Comparison of ENCODE assay signal across 9 mouse cellular contexts in genomic region chr3:36530345-36530744, GRCm38 (mm10). TPM values are rescaled to one million over a fixed set of nuclear protein-coding genes. Genes with fewer than 3 reads are reported as not detected.
A peak's percentile ranks its signal among the peaks of the same experiment; 100 is the strongest.
DNase-seq lines count a peak whose midpoint lies in the region; ATAC-seq and TF ChIP-seq lines count a peak whose summit lies in the region.
"Had no signal": no experiment of that assay in that cellular context is flagged by ENCODE, and none has a peak within 500 bp of the region (broad histone marks: within the 10 kb centered on the region; RNA-seq: fewer than 3 reads in every experiment).

No protein-coding gene starts in this region.

- peaks cover 27% of the 10 kb centered on the region for H3K4me1 ChIP-seq in lung, embryonic 16.5 days (replicated peaks; ENCODE audit: control insufficient read depth, insufficient read depth, low read length)

- intact Hi-C loops in heart, postnatal 10 days (cut with DNase I) = no loop called here

- WGBS in lung, embryonic 16.5 days = 44% methylated on average over 6 of the region's 6 CpGs

- H3K27me3 ChIP-seq in lung, embryonic 16.5 days (ENCODE audit: control insufficient read depth, insufficient read depth, low read depth, low read length) = no peaks in the 10 kb centered on the region

- no peak overlapping the region for H3K4me2 ChIP-seq in lung, embryonic 16.5 days (ENCODE audit: low read depth, low read length)

- H3K27ac ChIP-seq in lung, embryonic 16.5 days (ENCODE audit: low read length) = no peak overlapping the region

- no peak overlapping the region for H3K9ac ChIP-seq in lung, embryonic 16.5 days (ENCODE audit: low read length)

- peak; percentile 60 for DNase-seq in 3T3-L1 (ENCODE audit: low read depth, low spot score)
- DNase-seq in brain, embryonic 14.5 days (ENCODE audit: low read depth) = peak; percentile 72
- peak; percentile 78 to 83 for DNase-seq in heart, postnatal 10 days
- no peak for DNase-seq in cerebellum, postnatal 4 days (ENCODE audit: low spot score in 2 of 2)
- DNase-seq in T-cell, adult 2 months (ENCODE audit: low spot score) = no peak
- DNase-seq: thymus, postnatal 4 days had no signal

- no peaks in the 10 kb centered on the region for H3K36me3 ChIP-seq in lung, embryonic 16.5 days (ENCODE audit: control insufficient read depth, insufficient read depth, low read length)

- TF ChIP-seq CTCF in brain, embryonic 14.5 days (IDR thresholded peaks at IDR 0.05; ENCODE audit: borderline replicate concordance, extremely low read depth, insufficient read depth, insufficient read length) = no peak

- no peak for TF ChIP-seq POLR2A in brain, embryonic 14.5 days (IDR thresholded peaks at IDR 0.05; ENCODE audit: borderline replicate concordance, extremely low read depth, insufficient read depth, insufficient read length, poor library complexity, severe bottlenecking)

- no peak overlapping the region for H3K4me3 ChIP-seq in lung, embryonic 16.5 days (ENCODE audit: low read length)

- H3K9me3 ChIP-seq in lung, embryonic 16.5 days (ENCODE audit: control insufficient read depth, low read length) = no peaks in the 10 kb centered on the region

- peak; percentile 91 for ATAC-seq in lung, embryonic 16.5 days (ENCODE audit: low read depth)
- no peak for ATAC-seq in erythroid progenitor cell, adult 5-6 weeks (replicated peaks; ENCODE audit: low FRiP score, poor library complexity, severe bottlenecking)
- ATAC-seq: inflammation-experienced regulatory T-cells, adult 6 months had no signal

RNA-seq across cellular contexts. Expression of gene Gm11549, which starts 8.7 kb away (rescaled TPM):
- 0.35 and 0.40 TPM in 2 replicates for polyA plus RNA-seq in brain, embryonic 14.5 days (2012; rRNA removed)
- not detected for total RNA-seq in heart, postnatal 10 days (2021)
- 0.09 and 0.16 TPM in 2 replicates for polyA plus RNA-seq in lung, embryonic 16.5 days (2015; fragmentation: Nextera tagmentation; extraction: Ambion mirVana)
- total RNA-seq in erythroid progenitor cell, adult 5-6 weeks (2015; ENCODE audit: low replicate concordance) = not detected in 2 replicates
- not detected in 2 replicates for total RNA-seq in erythroid progenitor cell, adult 5-6 weeks (2017; ENCODE audit: low replicate concordance)
- polyA plus RNA-seq: inflammation-experienced regulatory T-cells, adult 6 months had no signal

RNA-seq across cellular contexts. Expression of gene Exosc9, which starts 22.1 kb away (rescaled TPM):
- polyA plus RNA-seq in brain, embryonic 14.5 days (2012; rRNA removed) = 41.2 and 45.7 TPM in 2 replicates
- 10 to 100 TPM; 23.9 to 27.1 TPM for total RNA-seq in heart, postnatal 10 days (2021)
- 53.4 and 59.3 TPM in 2 replicates for polyA plus RNA-seq in lung, embryonic 16.5 days (2015; fragmentation: Nextera tagmentation; extraction: Ambion mirVana)
- total RNA-seq in erythroid progenitor cell, adult 5-6 weeks (2015; ENCODE audit: low replicate concordance) = 33.5 and 45.4 TPM in 2 replicates
- total RNA-seq in erythroid progenitor cell, adult 5-6 weeks (2017; ENCODE audit: low replicate concordance) = 25.8 and 101 TPM in 2 replicates

RNA-seq across cellular contexts. Expression of gene Ccna2, which starts 41.6 kb away (rescaled TPM):
- polyA plus RNA-seq in brain, embryonic 14.5 days (2012; rRNA removed) = 45.0 and 73.5 TPM in 2 replicates
- 10 to 100 TPM; 29.5 to 31.1 TPM for total RNA-seq in heart, postnatal 10 days (2021)
- 188 and 210 TPM in 2 replicates for polyA plus RNA-seq in lung, embryonic 16.5 days (2015; fragmentation: Nextera tagmentation; extraction: Ambion mirVana)
- 790 and 816 TPM in 2 replicates for total RNA-seq in erythroid progenitor cell, adult 5-6 weeks (2015; ENCODE audit: low replicate concordance)
- 704 and 952 TPM in 2 replicates for total RNA-seq in erythroid progenitor cell, adult 5-6 weeks (2017; ENCODE audit: low replicate concordance)

RNA-seq across cellular contexts. Expression of gene 1810062G17Rik, which starts 54.6 kb away (rescaled TPM):
- polyA plus RNA-seq in brain, embryonic 14.5 days (2012; rRNA removed) = 0.33 and 0.37 TPM in 2 replicates
- total RNA-seq in heart, postnatal 10 days (2021) = under 1 TPM in 1 of 2 experiments, not detected in 1; 0.79 TPM
- 3.6 and 3.9 TPM in 2 replicates for polyA plus RNA-seq in lung, embryonic 16.5 days (2015; fragmentation: Nextera tagmentation; extraction: Ambion mirVana)
- total RNA-seq in erythroid progenitor cell, adult 5-6 weeks (2015; ENCODE audit: low replicate concordance) = not detected in 2 replicates
- not detected in 2 replicates for total RNA-seq in erythroid progenitor cell, adult 5-6 weeks (2017; ENCODE audit: low replicate concordance)

RNA-seq across cellular contexts. Expression of gene Anxa5, which starts 54.7 kb away (rescaled TPM):
- 52.4 and 66.1 TPM in 2 replicates for polyA plus RNA-seq in brain, embryonic 14.5 days (2012; rRNA removed)
- total RNA-seq in heart, postnatal 10 days (2021) = 100 to 1,000 TPM; 234 to 248 TPM
- polyA plus RNA-seq in lung, embryonic 16.5 days (2015; fragmentation: Nextera tagmentation; extraction: Ambion mirVana) = 424 and 464 TPM in 2 replicates
- total RNA-seq in erythroid progenitor cell, adult 5-6 weeks (2015; ENCODE audit: low replicate concordance) = 47.2 and 66.2 TPM in 2 replicates
- total RNA-seq in erythroid progenitor cell, adult 5-6 weeks (2017; ENCODE audit: low replicate concordance) = 26.8 and 26.9 TPM in 2 replicates

Comparison
In these comparisons a context has a peak if more than half of its experiments do, and no peak if none do; other contexts are left out.
1. DNase-seq: peak in 3T3-L1 (single experiment), brain, embryonic 14.5 days (single experiment) and heart, postnatal 10 days (2 of 2); none in cerebellum, postnatal 4 days (0 of 2) and T-cell, adult 2 months (single experiment).
2. RNA of gene Ccna2, which starts 41.6 kb away (total RNA-seq): 704 to 952 TPM in erythroid progenitor cell, adult 5-6 weeks; 29.5 to 31.1 TPM in heart, postnatal 10 days; every median in the first group is over 10 times any median in the second.